Mouse (Mus musculus): Measurements from ENCODE around the gene Gm28230. TPM values are rescaled to one million over a fixed set of nuclear protein-coding genes. Genes with fewer than 3 reads are reported as not detected.

Gene Gm28230
- total and polyA plus RNA-seq, 3 experiments = 0.89 to 1.7 (median 1.1) TPM

DNA sequence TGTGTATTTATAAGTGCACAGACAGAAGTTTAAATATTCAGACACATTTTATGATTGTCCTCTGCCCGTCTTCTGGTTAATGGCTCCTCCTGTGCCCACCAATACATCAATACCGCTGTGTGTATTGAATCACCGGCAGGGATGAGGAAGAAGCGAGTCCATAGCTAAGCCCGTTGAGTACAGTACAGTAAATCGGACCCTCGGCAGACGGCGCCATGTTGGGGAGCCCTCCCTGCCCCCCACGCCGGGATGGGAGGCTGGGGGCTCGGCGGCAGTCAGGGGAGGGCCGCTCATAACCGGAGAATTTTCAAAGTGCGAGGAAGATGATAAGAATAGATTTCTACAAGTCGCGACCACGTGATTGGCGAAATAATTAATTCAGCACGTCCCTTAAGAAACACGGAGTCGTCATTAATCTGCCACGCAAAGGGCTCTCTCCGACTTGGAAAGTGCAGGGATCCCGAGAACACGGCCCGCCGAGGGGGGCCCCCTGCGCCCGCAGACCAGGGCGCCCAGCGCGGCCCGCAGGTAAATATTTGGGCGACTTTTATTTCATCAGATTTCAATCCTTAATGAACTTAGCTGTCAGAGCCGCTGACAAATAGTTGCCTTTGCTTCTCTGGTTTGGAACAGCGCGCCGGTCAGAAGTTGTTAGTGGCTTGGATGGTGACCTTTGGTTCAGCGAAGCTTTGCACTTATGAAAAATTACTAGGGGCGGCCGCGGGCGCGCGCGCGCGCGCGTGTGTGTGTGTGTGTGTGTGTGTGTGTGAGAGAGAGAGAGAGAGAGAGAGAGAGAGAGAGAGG, 6.2 kb downstream of the Gm28230 start:
- Histone ChIP-seq H3K4me2 (ENCODE audit: insufficient read depth, low read depth, poor library complexity, severe bottlenecking) (peak overlapping the region; percentile 98), H3K9ac (ENCODE audit: insufficient read depth, low read depth) (peak overlapping the region; percentile 96), H3K36me3 (replicated peaks in 1 of 2; ENCODE audit: control insufficient read depth in 1 of 2, insufficient read depth in 1 of 2, low read length in 1 of 2) (peaks cover 15 to 34% of the 10 kb centered on the region in 2 experiments), H3K79me2 (replicated peaks; ENCODE audit: control insufficient read depth, extremely low read depth, insufficient read depth, poor library complexity, severe bottlenecking) (peaks cover 25% of the 10 kb centered on the region), H3K9me3 (replicated peaks; ENCODE audit: low read length) (peaks cover 16% of the 10 kb centered on the region), H3K4me3 (replicated peaks in 1 of 3; ENCODE audit: low read depth in 2 of 3, low read length in 2 of 3, poor library complexity in 1 of 3) (peak overlapping the region; percentile 50 to 59 (median 59)), H3K27me3 (replicated peaks) (no peaks in the 10 kb centered on the region), H3K4me1 (ENCODE audit: control insufficient read depth in 1 of 2, insufficient read depth in 2 of 2) (peaks cover 8 to 54% of the 10 kb centered on the region in 2 experiments; a peak in 2 of 4 replicates), H3K27ac (ENCODE audit: insufficient read depth, low read depth) (peak overlapping the region; percentile 92)
- 0 out of 2 replicates have a peak, but pooled peaks have one; percentile 14 for TF ChIP-seq MXI1 (IDR thresholded peaks at IDR 0.05; ENCODE audit: low read depth, low read length)
- 0 out of 2 replicates have a peak, but pooled peaks have one; percentile 29 for TF ChIP-seq NRF1 (IDR thresholded peaks at IDR 0.05; ENCODE audit: low read depth, low read length)
- TF ChIP-seq SIN3A (IDR thresholded peaks at IDR 0.05; ENCODE audit: low read length) = peak; percentile 11
- TF ChIP-seq MAZ (IDR thresholded peaks at IDR 0.05; ENCODE audit: low read depth, low read length) = no peak
- TF ChIP-seq RCOR1 (conservative IDR thresholded peaks at IDR 0.05; ENCODE audit: low read depth, low read length) = no peak
- TF ChIP-seq MAX (IDR thresholded peaks at IDR 0.05; ENCODE audit: low read length) = no peak
- peak; percentile 22; the same call in 1 of the 2 replicates for TF ChIP-seq CHD2 (IDR thresholded peaks at IDR 0.05; ENCODE audit: low read length)
- TF ChIP-seq TBP (conservative IDR thresholded peaks at IDR 0.05; ENCODE audit: low read depth, low read length) = no peak
- TF ChIP-seq BHLHE40 (IDR thresholded peaks at IDR 0.05; ENCODE audit: low read depth, low read length) = peak; percentile 38; the same call in 1 of the 2 replicates
- dilution Hi-C loops (cut with MboI; ENCODE audit: extremely low pct_ligation_motif_present, extremely low pct_unique_long_range_greater_than_20kb, low sequenced_read_pairs) = no loop called here
- DNase-seq (ENCODE audit: extremely low read depth) = peak; percentile 27
- in situ Hi-C loops (cut with MboI; ENCODE audit: low pct_ligation_motif_present, low pct_unique_long_range_greater_than_20kb, low sequenced_read_pairs) = no loop called here

GRCm38 (mm10) chr2:74733317-74733661, 6.8 kb downstream of the Gm28230 start:
- in situ Hi-C loops (cut with MboI; ENCODE audit: low pct_ligation_motif_present, low pct_unique_long_range_greater_than_20kb, low sequenced_read_pairs) (no loop called here), dilution Hi-C loops (cut with MboI; ENCODE audit: extremely low pct_ligation_motif_present, extremely low pct_unique_long_range_greater_than_20kb, low sequenced_read_pairs) (no loop called here)
- peaks cover 11 to 57% of the 10 kb centered on the region in 2 experiments for H3K4me1 ChIP-seq (ENCODE audit: control insufficient read depth in 1 of 2, insufficient read depth in 2 of 2)
- peak overlapping the region; percentile 50 to 59 (median 59) for H3K4me3 ChIP-seq (replicated peaks in 1 of 3; ENCODE audit: low read depth in 2 of 3, low read length in 2 of 3, poor library complexity in 1 of 3)
- peak overlapping the region; percentile 92; the same call in 1 of the 2 replicates for H3K27ac ChIP-seq (ENCODE audit: insufficient read depth, low read depth)
- H3K4me2 ChIP-seq (ENCODE audit: insufficient read depth, low read depth, poor library complexity, severe bottlenecking) = peak overlapping the region; percentile 98
- DNase-seq (ENCODE audit: extremely low read depth) = peak; percentile 41
- peak overlapping the region; percentile 96 for H3K9ac ChIP-seq (ENCODE audit: insufficient read depth, low read depth)
- peaks cover 10 to 28% of the 10 kb centered on the region in 2 experiments for H3K36me3 ChIP-seq (replicated peaks in 1 of 2; ENCODE audit: control insufficient read depth in 1 of 2, insufficient read depth in 1 of 2, low read length in 1 of 2)
- peaks cover 21% of the 10 kb centered on the region for H3K79me2 ChIP-seq (replicated peaks; ENCODE audit: control insufficient read depth, extremely low read depth, insufficient read depth, poor library complexity, severe bottlenecking)
- no peaks in the 10 kb centered on the region for H3K27me3 ChIP-seq (replicated peaks)
- H3K9me3 ChIP-seq (replicated peaks; ENCODE audit: low read length) = peaks cover 16% of the 10 kb centered on the region
- TF ChIP-seq NRF1 (IDR thresholded peaks at IDR 0.05; ENCODE audit: low read depth, low read length) (no peak), USF2 (conservative IDR thresholded peaks at IDR 0.05; ENCODE audit: low read depth, low read length) (no peak), MXI1 (IDR thresholded peaks at IDR 0.05; ENCODE audit: low read depth, low read length) (peak; percentile 31; the same call in 1 of the 2 replicates), CHD2 (IDR thresholded peaks at IDR 0.05; ENCODE audit: low read length) (no peak), MAX (IDR thresholded peaks at IDR 0.05; ENCODE audit: low read length) (no peak), POLR2A (IDR thresholded peaks at IDR 0.05; ENCODE audit: low read depth, low read length) (no peak; the same call in 1 of the 2 replicates), ETS1 (conservative IDR thresholded peaks at IDR 0.05; ENCODE audit: low read depth, low read length) (no peak), NELFE (IDR thresholded peaks at IDR 0.05; ENCODE audit: low read depth, low read length) (no peak), MAZ (IDR thresholded peaks at IDR 0.05; ENCODE audit: low read depth, low read length) (no peak), PAX5 (IDR thresholded peaks at IDR 0.05; ENCODE audit: low read length) (no peak), HCFC1 (IDR thresholded peaks at IDR 0.05; ENCODE audit: low read depth, low read length) (0 out of 2 replicates have a peak, but pooled peaks have one; percentile 8), IRF4 (IDR thresholded peaks at IDR 0.05; ENCODE audit: low read depth, low read length) (no peak), RAD21 (IDR thresholded peaks at IDR 0.05; ENCODE audit: low read depth, low read length) (no peak), SMC3 (IDR thresholded peaks at IDR 0.05; ENCODE audit: low read depth, low read length) (no peak), MEF2A (IDR thresholded peaks at IDR 0.05; ENCODE audit: borderline replicate concordance, low read depth, low read length) (no peak), EP300 (IDR thresholded peaks at IDR 0.05; ENCODE audit: low read length) (no peak), POLR2AphosphoS2 (IDR thresholded peaks at IDR 0.05; ENCODE audit: low read depth, low read length) (no peak), MAFK (IDR thresholded peaks at IDR 0.05; ENCODE audit: insufficient replicate concordance, low read length) (no peak), CHD1 (IDR thresholded peaks at IDR 0.05; ENCODE audit: low read depth, low read length) (no peak), ZNF384 (IDR thresholded peaks at IDR 0.05; ENCODE audit: low read depth, low read length) (peak; percentile 83), BHLHE40 (IDR thresholded peaks at IDR 0.05; ENCODE audit: low read depth, low read length) (0 out of 2 replicates have a peak, but pooled peaks have one; percentile 1), ZMIZ1 (IDR thresholded peaks at IDR 0.05; ENCODE audit: low read depth, low read length) (no peak), JUN (IDR thresholded peaks at IDR 0.05; ENCODE audit: insufficient read depth, low read depth, low read length) (no peak), UBTF (IDR thresholded peaks at IDR 0.05; ENCODE audit: low read depth, low read length) (no peak), MYC (IDR thresholded peaks at IDR 0.05; ENCODE audit: low read depth, low read length) (no peak), E2F4 (IDR thresholded peaks at IDR 0.05; ENCODE audit: insufficient replicate concordance, low read depth, low read length) (no peak), SIN3A (IDR thresholded peaks at IDR 0.05; ENCODE audit: low read length) (no peak), KAT2A (IDR thresholded peaks at IDR 0.05; ENCODE audit: insufficient replicate concordance, low read length) (no peak)
